Mouse (Mus musculus) heart, postnatal 0 days (tissue): ENCODE measurements around the gene Kri1.

ENCODE experiments used
- CTCF ChIP-seq: IDR thresholded peaks from 2 replicates; pipeline ENCODE4 v1.5.1; 2016; ENCODE audit warnings: antibody characterized with exemption, control low read depth, low read depth
- EP300 ChIP-seq: IDR thresholded peaks from 2 replicates; pipeline ENCODE4 v1.6.1; 2016; ENCODE audit warnings: antibody characterized with exemption, low read depth

DNA sequence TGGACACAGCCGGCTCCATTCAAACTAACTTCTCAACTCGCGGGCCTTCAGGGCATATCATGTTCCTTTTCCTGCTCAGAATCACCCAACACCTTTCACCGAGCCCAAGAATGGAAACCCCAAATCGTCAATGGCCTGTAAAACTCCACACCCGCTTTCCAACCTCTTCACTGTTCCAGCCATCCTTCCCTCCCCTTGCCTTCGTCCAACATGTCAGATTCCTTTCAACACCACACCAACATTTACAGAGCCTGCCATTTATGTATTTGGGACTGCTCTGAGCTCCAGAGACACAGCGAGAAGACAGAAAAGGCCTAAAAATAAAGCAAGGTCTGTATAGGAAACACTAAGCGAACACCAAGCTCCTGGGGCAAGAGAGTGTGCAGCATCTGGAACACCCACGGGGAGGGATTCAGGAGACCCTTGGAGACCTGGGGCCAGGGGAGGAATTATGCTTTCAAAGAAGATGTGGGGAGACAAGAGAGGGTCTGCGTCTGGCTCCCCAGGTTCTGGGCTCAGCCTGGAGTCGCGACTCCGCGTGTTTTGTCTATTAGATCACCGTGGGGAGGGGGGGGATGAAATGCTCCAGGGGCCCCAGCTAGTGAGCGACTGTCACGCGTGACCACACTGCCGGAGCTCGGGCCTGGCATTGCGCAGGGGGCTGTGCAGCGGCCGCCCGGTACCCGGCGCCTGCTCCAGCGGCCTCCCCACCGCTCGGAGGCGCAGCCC is 49.6 kb downstream of the Kri1 start:
- TF ChIP-seq CTCF (no peak), EP300 (no peak)
